In genomic region chr5:127129495-127129894, GRCm38 (mm10) we compare ENCODE assay signal across 31 mouse cellular contexts.
DNase-seq lines count a peak whose midpoint lies in the region; ATAC-seq and TF ChIP-seq lines count a peak whose summit lies in the region.
"Had no signal": no experiment of that assay in that cellular context is flagged by ENCODE, and none has a peak within 500 bp of the region (broad histone marks: within the 10 kb centered on the region; RNA-seq: fewer than 3 reads in every experiment).

No protein-coding gene starts in this region.

- no peak overlapping the region for H3K27ac ChIP-seq in midbrain, postnatal 0 days (ENCODE audit: low read depth, low read length)
- no peak overlapping the region for H3K27ac ChIP-seq in midbrain, embryonic 13.5 days
- no peak overlapping the region for H3K27ac ChIP-seq in intestine, embryonic 16.5 days (ENCODE audit: low read length)
- H3K27ac ChIP-seq: embryonic facial prominence, embryonic 10.5 days; embryonic facial prominence, embryonic 13.5 days; forebrain, embryonic 13.5 days; gastrocnemius, adult 2 months; heart, adult 2 months; heart, embryonic 10.5 days; heart, embryonic 13.5 days; hindbrain, embryonic 14.5 days; hindbrain, postnatal 0 days had no signal

- no peak overlapping the region for H3K9ac ChIP-seq in midbrain, postnatal 0 days (replicated peaks; ENCODE audit: low read length, poor library complexity, severe bottlenecking)
- H3K9ac ChIP-seq in midbrain, embryonic 13.5 days (replicated peaks): no peak overlapping the region
- no peak overlapping the region for H3K9ac ChIP-seq in intestine, embryonic 16.5 days (ENCODE audit: low read depth, low read length)
- H3K9ac ChIP-seq: embryonic facial prominence, embryonic 13.5 days; forebrain, embryonic 13.5 days; heart, embryonic 13.5 days; hindbrain, embryonic 14.5 days had no signal

- no peaks in the 10 kb centered on the region for H3K36me3 ChIP-seq in midbrain, postnatal 0 days (ENCODE audit: insufficient read depth, low read length)
- no peaks in the 10 kb centered on the region for H3K36me3 ChIP-seq in midbrain, embryonic 13.5 days
- no peaks in the 10 kb centered on the region for H3K36me3 ChIP-seq in intestine, embryonic 16.5 days (ENCODE audit: control insufficient read depth, insufficient read depth, low read length)
- H3K36me3 ChIP-seq: embryonic facial prominence, embryonic 10.5 days; embryonic facial prominence, embryonic 13.5 days; heart, embryonic 10.5 days; heart, embryonic 13.5 days had no signal

- DNase-seq in frontal cortex, adult 2 months (ENCODE audit: extremely low spot score in 1 of 2, low spot score in 1 of 2): peak; percentile 8 to 55
- DNase-seq in frontal cortex, postnatal 14 days (ENCODE audit: low spot score in 2 of 2): no peak
- DNase-seq in left cerebral cortex, adult 11 months (ENCODE audit: low spot score): peak; percentile 7
- DNase-seq in left cerebral cortex, adult 18-20 months (ENCODE audit: low spot score in 2 of 2): no peak
- peak; percentile 11 for DNase-seq in midbrain, postnatal 0 days (ENCODE audit: low spot score)
- peak; percentile 34 for DNase-seq in telencephalon, adult 2 months (ENCODE audit: low read depth, low spot score)
- DNase-seq: adrenal gland, adult 2 months; adrenal gland, postnatal 14 days; cerebellum, adult 11-12 months; cerebellum, adult 8-10 months; cerebellum, postnatal 10 days; cerebellum, postnatal 36 days; embryo, embryonic 11 days; gastrocnemius, adult 2 months; gastrocnemius, postnatal 14 days; heart, adult 2 months; heart, postnatal 14 days; heart, postnatal 4 days had no signal

- no peak for TF ChIP-seq CTCF in midbrain, postnatal 0 days (IDR thresholded peaks at IDR 0.05)

- no peaks in the 10 kb centered on the region for H3K27me3 ChIP-seq in midbrain, postnatal 0 days (ENCODE audit: insufficient read depth, low read length)
- H3K27me3 ChIP-seq in midbrain, embryonic 13.5 days: no peaks in the 10 kb centered on the region
- H3K27me3 ChIP-seq in intestine, embryonic 16.5 days (replicated peaks; ENCODE audit: control insufficient read depth, insufficient read depth, low read length): no peaks in the 10 kb centered on the region
- H3K27me3 ChIP-seq: embryonic facial prominence, embryonic 13.5 days; forebrain, embryonic 13.5 days; heart, embryonic 13.5 days had no signal

- no peak overlapping the region for H3K4me3 ChIP-seq in midbrain, postnatal 0 days (ENCODE audit: low read depth, low read length)
- no peak overlapping the region for H3K4me3 ChIP-seq in midbrain, embryonic 13.5 days (replicated peaks)
- no peak overlapping the region for H3K4me3 ChIP-seq in intestine, embryonic 16.5 days (ENCODE audit: low read length)
- H3K4me3 ChIP-seq: embryonic facial prominence, embryonic 10.5 days; embryonic facial prominence, embryonic 13.5 days; erythroblast, embryonic 14.5 days; forebrain, embryonic 13.5 days; gastrocnemius, adult 2 months; heart, adult 2 months; heart, embryonic 10.5 days; heart, embryonic 13.5 days had no signal

- 63% methylated on average over 7 of the region's 7 CpGs for WGBS in midbrain, postnatal 0 days
- WGBS in midbrain, embryonic 13.5 days: 85% methylated on average over 7 of the region's 7 CpGs
- 83% methylated on average over 7 of the region's 7 CpGs for WGBS in intestine, embryonic 16.5 days

- no peak for ATAC-seq in midbrain, postnatal 0 days (ENCODE audit: low FRiP score)
- ATAC-seq in midbrain, embryonic 13.5 days: no peak
- ATAC-seq in intestine, embryonic 16.5 days: no peak
- ATAC-seq: CD4-positive, CD25-positive, alpha-beta regulatory T cell, adult 4 months; forebrain, embryonic 13.5 days; forebrain, embryonic 16.5 days; hindbrain, postnatal 0 days; inflammation-experienced regulatory T-cells, adult 6 months had no signal

- no peaks in the 10 kb centered on the region for H3K9me3 ChIP-seq in midbrain, postnatal 0 days (ENCODE audit: low read length)
- H3K9me3 ChIP-seq in midbrain, embryonic 13.5 days: peaks cover 2% of the 10 kb centered on the region; the same call in 1 of the 2 replicates
- no peaks in the 10 kb centered on the region for H3K9me3 ChIP-seq in intestine, embryonic 16.5 days (ENCODE audit: control insufficient read depth, low read length)
- H3K9me3 ChIP-seq: embryonic facial prominence, embryonic 13.5 days; forebrain, embryonic 13.5 days; heart, embryonic 10.5 days had no signal

- no peak overlapping the region for H3K4me2 ChIP-seq in midbrain, postnatal 0 days (ENCODE audit: low read depth, low read length, poor library complexity, severe bottlenecking)
- no peak overlapping the region for H3K4me2 ChIP-seq in midbrain, embryonic 13.5 days (replicated peaks)
- H3K4me2 ChIP-seq in intestine, embryonic 16.5 days (ENCODE audit: low read depth, low read length): no peak overlapping the region
- H3K4me2 ChIP-seq: embryonic facial prominence, embryonic 13.5 days; forebrain, embryonic 13.5 days; heart, embryonic 13.5 days; hindbrain, embryonic 14.5 days had no signal

- no peaks in the 10 kb centered on the region for H3K4me1 ChIP-seq in midbrain, postnatal 0 days (ENCODE audit: insufficient read depth, low read length)
- no peaks in the 10 kb centered on the region for H3K4me1 ChIP-seq in midbrain, embryonic 13.5 days (replicated peaks)
- H3K4me1 ChIP-seq in intestine, embryonic 16.5 days (ENCODE audit: control insufficient read depth, insufficient read depth, low read length): no peaks in the 10 kb centered on the region
- H3K4me1 ChIP-seq: embryonic facial prominence, embryonic 10.5 days; embryonic facial prominence, embryonic 13.5 days; forebrain, embryonic 13.5 days; heart, embryonic 10.5 days; heart, embryonic 13.5 days had no signal

Comparison
In these comparisons a context has a peak if more than half of its experiments do, and no peak if none do; other contexts are left out.
1. DNase-seq: peak in frontal cortex, adult 2 months (2 of 2), left cerebral cortex, adult 11 months (single experiment), midbrain, postnatal 0 days (single experiment) and telencephalon, adult 2 months (single experiment); none in frontal cortex, postnatal 14 days (0 of 2) and left cerebral cortex, adult 18-20 months (0 of 2).